Mouse (Mus musculus) neural tube, embryonic 13.5 days (tissue): Measurements from ENCODE around the gene Fbrs. TPM values are rescaled to one million over a fixed set of nuclear protein-coding genes. Genes with fewer than 3 reads are reported as not detected.
A peak's percentile ranks its signal among the peaks of the same experiment; 100 is the strongest.

Source experiments
- ATAC-seq: fragments of 200-750 bp; cut with Nextera tagmentation; 2 replicates; pipeline ENCODE4 v1.8.0; 2017; ENCODE audit warnings: low read depth, mild to moderate bottlenecking, moderate TSS enrichment, moderate library complexity
- H3K27ac ChIP-seq: fragments of 300-500 bp; sonication (generic); replicated peaks from 2 replicates; pipeline ENCODE4 v1.5.1; 2015; ENCODE audit warnings: moderate library complexity, mild to moderate bottlenecking, inconsistent platforms
- H3K27me3 ChIP-seq: fragments of 300-500 bp; sonication (generic); 2 replicates; pipeline ENCODE4 v1.6.1; 2015; ENCODE audit warnings: mild to moderate bottlenecking, inconsistent platforms
- H3K36me3 ChIP-seq: fragments of 300-500 bp; sonication (generic); 2 replicates; pipeline ENCODE4 v1.6.1; 2015; ENCODE audit warnings: mild to moderate bottlenecking, inconsistent platforms
- H3K4me1 ChIP-seq: fragments of 300-500 bp; sonication (generic); replicated peaks from 2 replicates; pipeline ENCODE4 v1.6.1; 2015; ENCODE audit warnings: inconsistent platforms
- H3K4me2 ChIP-seq: fragments of 300-500 bp; sonication (generic); 2 replicates; pipeline ENCODE4 v1.6.1; 2015; ENCODE audit warnings: inconsistent platforms, mild to moderate bottlenecking, moderate library complexity
- H3K4me3 ChIP-seq: fragments of 300-500 bp; sonication (generic); 2 replicates; pipeline ENCODE4 v1.5.1; 2015; ENCODE audit warnings: mild to moderate bottlenecking, inconsistent platforms
- H3K9ac ChIP-seq: fragments of 300-500 bp; sonication (generic); 2 replicates; pipeline ENCODE4 v1.6.1; 2015; ENCODE audit warnings: moderate library complexity, mild to moderate bottlenecking, inconsistent platforms
- H3K9me3 ChIP-seq: fragments of 300-500 bp; sonication (generic); 2 replicates; pipeline ENCODE4 v1.6.1; 2016; ENCODE audit warnings: inconsistent platforms
- WGBS: fragments of 180-500 bp; shearing (Covaris S2); methylation state at CpG from one replicate; pipeline ENCODE4 v1.1.7; 2015; 5-methylcytosine and 5-hydroxymethylcytosine counted together
- microRNA-seq: library from miRNA; unstranded; fragments of <30 nt; microRNA quantifications from one replicate; pipeline ENCODE4, GENCODE M21; 2016
- polyA plus RNA-seq: library from polyadenylated mRNA; unstranded; fragments of >200 nt; fragmentation: Nextera tagmentation; extraction: Ambion mirVana; gene quantifications from 2 replicates; pipeline ENCODE4 v1.2.1, GENCODE M21; 2015

The Fbrs gene
- polyA plus RNA-seq, 1 experiment from 2014 or later: 12.6 TPM

GRCm38 (mm10) chr7:127512231-127513015, 33.4 kb downstream of the Fbrs start:
- under 1% methylated on average over 60 of the region's 93 CpGs for WGBS
- peaks cover 27% of the 10 kb centered on the region for H3K4me1 ChIP-seq
- peak overlapping the region; percentile 99 for H3K27ac ChIP-seq
- H3K36me3 ChIP-seq: peaks cover 28% of the 10 kb centered on the region
- H3K4me2 ChIP-seq: peak overlapping the region; percentile 66
- no peaks in the 10 kb centered on the region for H3K27me3 ChIP-seq
- H3K9ac ChIP-seq: peak overlapping the region; percentile 91
- H3K9me3 ChIP-seq: no peaks in the 10 kb centered on the region
- ATAC-seq: peak; percentile 90
- H3K4me3 ChIP-seq: peak overlapping the region; percentile 85

GRCm38 (mm10) chr7:127513016-127513390, 34.0 kb downstream of the Fbrs start:
- Histone ChIP-seq H3K9ac (peak overlapping the region; percentile 91), H3K27me3 (no peaks in the 10 kb centered on the region), H3K27ac (peak overlapping the region; percentile 99), H3K4me2 (peak overlapping the region; percentile 66), H3K9me3 (no peaks in the 10 kb centered on the region), H3K4me3 (peak overlapping the region; percentile 85), H3K4me1 (peaks cover 27% of the 10 kb centered on the region), H3K36me3 (peaks cover 34% of the 10 kb centered on the region)
- WGBS: 38% methylated on average over 8 of the region's 8 CpGs
- ATAC-seq: no peak

- no peak for ATAC-seq
- Histone ChIP-seq H3K36me3 (peaks cover 40% of the 10 kb centered on the region), H3K9me3 (no peaks in the 10 kb centered on the region), H3K4me2 (peak overlapping the region; percentile 66), H3K27ac (no peak overlapping the region), H3K4me1 (peaks cover 27% of the 10 kb centered on the region), H3K4me3 (peak overlapping the region; percentile 85), H3K9ac (peak overlapping the region; percentile 38; the same call in 1 of the 2 replicates), H3K27me3 (no peaks in the 10 kb centered on the region)
- WGBS: 88% methylated on average over 3 of the region's 3 CpGs
Measured at GRCm38 (mm10) chr7:127513781-127514180, 34.8 kb downstream of the Fbrs start.

- no peak overlapping the region for H3K4me2 ChIP-seq
- no peaks in the 10 kb centered on the region for H3K9me3 ChIP-seq
- ATAC-seq: no peak
- H3K27me3 ChIP-seq: no peaks in the 10 kb centered on the region
- H3K4me1 ChIP-seq: peaks cover 27% of the 10 kb centered on the region
- H3K36me3 ChIP-seq: peaks cover 58% of the 10 kb centered on the region
- 91% methylated on average over 7 of the region's 7 CpGs for WGBS
- H3K4me3 ChIP-seq: no peak overlapping the region
- no peak overlapping the region for H3K9ac ChIP-seq
- H3K27ac ChIP-seq: no peak overlapping the region
Measured at GRCm38 (mm10) chr7:127515846-127516245, 36.8 kb downstream of the Fbrs start.

- no peak overlapping the region for H3K27ac ChIP-seq
- no peak for ATAC-seq
- no peak overlapping the region for H3K4me3 ChIP-seq
- H3K4me1 ChIP-seq: peaks cover 23% of the 10 kb centered on the region
- H3K9me3 ChIP-seq: no peaks in the 10 kb centered on the region
- 91% methylated on average over 7 of the region's 7 CpGs for WGBS
- H3K27me3 ChIP-seq: no peaks in the 10 kb centered on the region
- no peak overlapping the region for H3K9ac ChIP-seq
- H3K36me3 ChIP-seq: peaks cover 63% of the 10 kb centered on the region
- H3K4me2 ChIP-seq: no peak overlapping the region
Measured at GRCm38 (mm10) chr7:127516344-127516743, 37.3 kb downstream of the Fbrs start.

- WGBS: 93% methylated on average over 3 of the region's 3 CpGs
- no peak within 1 kb of the TSS for H3K27ac ChIP-seq
- ATAC-seq: no peak
Measured at GRCm38 (mm10) chr7:127519284-127519683, 40.3 kb downstream of the Fbrs start, which contains the start of gene Gm42715. TSS of gene Gm42715 (plus strand) at chr7:127519584.

More at GRCm38 (mm10) chr7:127519284-127519683, 40.3 kb downstream of the Fbrs start, which contains the start of gene Gm42715:
- Histone ChIP-seq H3K9ac (no peak within 1 kb of the TSS), H3K9me3 (no peaks in the 10 kb centered on the region), H3K4me1 (peaks cover 5% of the 10 kb centered on the region), H3K36me3 (peaks cover 92% of the 10 kb centered on the region), H3K4me3 (no peak within 1 kb of the TSS), H3K4me2 (no peak within 1 kb of the TSS), H3K27me3 (no peaks in the 10 kb centered on the region)

Small RNA genes within 50 kb of the gene (microRNA-seq; reads per million reads assigned to microRNA genes)
- gene Gm47278 (not detected), gene Mir7060 (not detected)

Other genes with a start within 250 kb of the Fbrs start
- gene Zfp553, start 246.1 kb upstream of the Fbrs start, polyA plus RNA-seq: 54.7 and 58.0 TPM in 2 replicates
- 16.2 and 23.7 TPM in 2 replicates for gene Sept1, start 246.1 kb upstream of the Fbrs start, polyA plus RNA-seq
- gene Zfp771, start 234.9 kb upstream of the Fbrs start, polyA plus RNA-seq: 55.0 and 62.4 TPM in 2 replicates
- 102 and 110 TPM in 2 replicates for gene Dctpp1, start 218.5 kb upstream of the Fbrs start, polyA plus RNA-seq
- 61.4 and 65.2 TPM in 2 replicates for gene Sephs2, start 205.1 kb upstream of the Fbrs start, polyA plus RNA-seq
- gene Itgal, start 182.9 kb upstream of the Fbrs start, polyA plus RNA-seq: 0.31 and 0.41 TPM in 2 replicates
- gene Zfp768, start 133.6 kb upstream of the Fbrs start, polyA plus RNA-seq: 17.2 and 17.9 TPM in 2 replicates
- 8.5 and 8.6 TPM in 2 replicates for gene Zfp747, start 103.1 kb upstream of the Fbrs start, polyA plus RNA-seq
- gene 9130019O22Rik, start 92.0 kb upstream of the Fbrs start, polyA plus RNA-seq: 4.2 and 5.0 TPM in 2 replicates
- 5.2 and 5.7 TPM in 2 replicates for gene E430018J23Rik, start 85.6 kb upstream of the Fbrs start, polyA plus RNA-seq
- 4.0 and 4.5 TPM in 2 replicates for gene Zfp764, start 72.4 kb upstream of the Fbrs start, polyA plus RNA-seq
- gene Zfp688, start 57.1 kb upstream of the Fbrs start, polyA plus RNA-seq: 31.1 and 37.7 TPM in 2 replicates
- gene Zfp689, start 30.0 kb upstream of the Fbrs start, polyA plus RNA-seq: 13.0 and 15.2 TPM in 2 replicates
- gene Prr14, start 19.6 kb upstream of the Fbrs start, polyA plus RNA-seq: 42.4 and 44.5 TPM in 2 replicates
- gene Srcap, start 32.8 kb downstream of the Fbrs start, polyA plus RNA-seq: 50.1 and 56.1 TPM in 2 replicates
- gene Gm42715, start 40.4 kb downstream of the Fbrs start, polyA plus RNA-seq: 15.7 and 16.6 TPM in 2 replicates
- 4.5 and 4.8 TPM in 2 replicates for gene Tmem265, start 82.2 kb downstream of the Fbrs start, polyA plus RNA-seq
- gene Phkg2, start 94.1 kb downstream of the Fbrs start, polyA plus RNA-seq: 59.1 and 62.8 TPM in 2 replicates
- 9.2 and 11.2 TPM in 2 replicates for gene Ccdc189, start 109.4 kb downstream of the Fbrs start, polyA plus RNA-seq
- gene Rnf40, start 109.6 kb downstream of the Fbrs start, polyA plus RNA-seq: 43.5 and 48.3 TPM in 2 replicates
- 22.8 and 23.1 TPM in 2 replicates for gene Zfp629, start 136.6 kb downstream of the Fbrs start, polyA plus RNA-seq
- gene Bcl7c, start 229.7 kb downstream of the Fbrs start, polyA plus RNA-seq: 41.2 and 44.9 TPM in 2 replicates
- gene Ctf1, start 233.5 kb downstream of the Fbrs start, polyA plus RNA-seq: 4.5 and 4.9 TPM in 2 replicates